Mouse (Mus musculus): ENCODE data around the gene Astn2.

Astn2 gene

GRCm38 (mm10) chr4:65674267-65674978 lies 730.0 kb downstream of the Astn2 start:
- DNase-seq (ENCODE audit: low spot score in 2 of 2): no peak

GRCm38 (mm10) chr4:65673418-65673933 lies 730.9 kb downstream of the Astn2 start:
- no peak for DNase-seq (ENCODE audit: low spot score in 2 of 2)

DNA sequence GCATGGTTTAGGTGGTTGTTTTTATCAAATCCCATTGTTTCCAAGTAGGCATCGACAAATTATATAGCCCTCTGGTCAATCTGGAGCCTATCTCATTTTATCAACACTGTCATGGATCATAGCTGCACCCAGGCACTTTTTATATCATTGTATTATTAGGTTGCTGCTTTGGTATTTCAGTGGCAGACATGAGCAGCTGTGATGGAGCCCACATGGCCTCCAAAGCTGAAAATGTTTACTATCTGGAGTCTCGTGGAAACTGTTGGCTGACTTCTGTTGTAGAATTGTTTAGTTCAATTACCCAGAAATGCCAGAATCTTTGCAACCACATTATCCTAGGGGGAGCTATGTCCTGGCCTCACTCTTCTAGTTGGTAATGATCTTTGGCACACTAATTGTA lies 732.1 kb downstream of the Astn2 start:
- DNase-seq (ENCODE audit: low spot score in 2 of 2): no peak

DNA sequence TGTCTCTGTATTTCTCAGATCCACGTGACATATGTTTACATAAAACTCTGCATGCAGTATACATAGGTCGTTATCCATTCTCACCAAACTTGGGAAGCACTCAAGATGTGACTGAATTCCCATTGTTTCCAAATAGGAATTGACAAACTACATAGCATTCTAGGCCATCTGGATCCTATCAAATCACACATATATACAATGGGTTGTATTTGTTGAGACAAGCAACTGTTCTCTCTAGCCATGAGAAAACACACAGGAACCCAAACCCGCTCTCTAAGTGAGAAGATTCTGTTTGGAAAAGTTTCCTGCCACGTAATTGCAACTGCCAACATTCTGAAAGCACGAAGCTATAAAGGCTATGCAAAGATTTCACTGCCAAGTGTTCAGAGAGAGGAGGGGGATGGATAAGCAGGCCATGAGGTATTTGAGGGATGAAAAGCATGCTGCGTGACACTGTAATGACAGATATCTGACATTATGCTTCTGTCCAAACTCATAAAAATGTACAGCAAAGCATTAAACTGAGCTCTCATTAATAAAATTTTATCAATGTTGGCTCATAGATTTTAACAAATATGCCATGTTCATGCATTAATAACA lies 732.7 kb downstream of the Astn2 start:
- DNase-seq (ENCODE audit: low spot score in 2 of 2): no peak

DNA sequence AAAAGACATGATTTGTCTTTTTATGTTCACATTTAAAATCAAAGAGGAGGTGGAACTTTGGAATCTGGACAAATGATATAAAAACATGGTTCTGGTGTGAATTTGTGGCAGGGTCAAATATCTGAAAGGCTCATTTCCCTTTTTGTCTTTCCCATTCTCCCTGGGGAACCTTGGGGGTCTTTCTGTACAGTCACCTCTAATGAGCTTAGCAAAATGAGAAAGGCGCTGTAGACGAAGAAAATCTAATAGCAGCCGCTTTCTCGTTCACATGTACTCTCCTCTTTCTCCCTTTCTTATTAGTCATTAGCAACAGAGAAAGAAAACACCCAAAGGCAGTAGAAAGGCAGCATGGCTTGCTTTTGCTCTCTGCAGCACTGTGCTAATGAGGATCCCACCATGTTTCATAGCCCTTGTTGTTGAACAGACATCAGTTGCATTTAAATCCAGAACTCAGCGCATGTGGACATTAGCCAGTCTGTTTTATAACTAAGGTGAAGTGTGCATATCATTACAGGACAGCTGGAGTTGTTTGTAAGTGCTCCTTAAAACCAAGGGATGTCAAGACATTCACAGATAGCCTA lies 737.3 kb downstream of the Astn2 start:
- DNase-seq (ENCODE audit: low spot score in 2 of 2): no peak

GRCm38 (mm10) chr4:65663176-65663575 lies 741.2 kb downstream of the Astn2 start:
- DNase-seq (ENCODE audit: low spot score in 2 of 2): no peak

- no peak for DNase-seq (ENCODE audit: low spot score in 2 of 2)
These were observed 749.7 kb downstream of the Astn2 start for GRCm38 (mm10) chr4:65654723-65655122.

DNA sequence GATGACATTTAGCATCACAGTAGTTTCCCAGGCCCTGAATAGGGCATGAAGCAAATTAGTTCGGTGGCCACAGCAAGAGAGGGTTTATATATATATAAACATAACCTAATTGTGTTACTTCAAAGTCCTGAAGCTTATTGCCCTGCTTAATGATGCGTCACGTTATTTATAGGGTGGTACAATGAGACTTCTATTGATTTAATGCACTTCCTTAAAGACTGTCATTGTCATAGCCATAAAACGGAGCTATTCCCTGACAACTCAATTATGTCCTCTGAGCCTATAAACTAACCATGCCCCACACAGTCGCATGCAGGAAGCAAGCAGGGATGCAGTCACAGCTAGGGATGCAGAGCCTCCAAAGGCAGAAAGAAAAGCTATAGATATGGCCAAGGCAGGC lies 761.8 kb downstream of the Astn2 start:
- DNase-seq (ENCODE audit: low spot score in 2 of 2): no peak

- DNase-seq (ENCODE audit: low spot score in 2 of 2): no peak
These were observed 766.2 kb downstream of the Astn2 start for GRCm38 (mm10) chr4:65638231-65638630.

- no peak for DNase-seq (ENCODE audit: low spot score in 2 of 2)
These were observed 784.3 kb downstream of the Astn2 start for GRCm38 (mm10) chr4:65620125-65620524.

GRCm38 (mm10) chr4:65613135-65613534 lies 791.3 kb downstream of the Astn2 start:
- no peak for DNase-seq (ENCODE audit: low spot score in 2 of 2)

- no peak for DNase-seq (ENCODE audit: low spot score in 2 of 2)
These were observed 793.5 kb downstream of the Astn2 start for GRCm38 (mm10) chr4:65610896-65611295.

DNA sequence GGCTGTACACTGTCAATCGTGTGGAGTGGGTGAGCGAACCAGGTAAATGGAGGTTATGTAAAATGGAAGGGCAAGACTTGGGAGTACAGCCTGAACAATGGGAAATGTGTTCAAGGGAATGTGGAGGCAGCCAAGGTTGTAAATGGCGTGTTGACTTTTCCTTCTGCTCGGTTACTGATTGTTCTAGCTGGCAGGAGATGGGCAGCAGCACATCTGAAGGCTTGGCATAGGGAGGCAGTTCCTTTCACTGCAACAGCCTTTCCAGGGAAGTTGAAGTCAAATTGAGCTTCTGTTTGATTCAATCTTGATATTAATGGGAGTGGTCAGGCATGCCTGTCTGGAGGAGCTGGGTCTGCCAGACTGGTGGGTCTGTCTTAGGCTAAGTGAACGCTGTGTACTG lies 794.1 kb downstream of the Astn2 start:
- DNase-seq (ENCODE audit: low spot score in 2 of 2): no peak

DNA sequence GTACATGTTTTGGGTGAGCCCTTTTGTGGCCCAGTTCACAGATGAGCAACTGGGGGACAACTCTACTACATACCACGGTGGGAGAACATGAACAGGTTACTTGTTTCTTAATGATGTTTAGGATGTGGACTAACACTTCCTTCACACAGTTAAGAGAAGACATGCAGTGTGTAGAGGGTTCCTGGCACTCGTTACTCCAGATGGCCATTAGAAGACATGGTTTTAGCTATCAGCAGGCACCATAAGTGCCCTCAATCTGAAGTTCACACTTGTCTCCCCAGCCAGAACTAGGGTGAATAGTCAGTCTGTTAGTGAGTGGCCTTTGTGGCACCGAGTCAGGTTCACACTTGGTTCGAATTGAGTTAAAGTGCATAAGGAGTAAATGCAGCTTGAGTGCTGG lies 796.3 kb downstream of the Astn2 start:
- no peak for DNase-seq (ENCODE audit: low spot score in 2 of 2)

DNA sequence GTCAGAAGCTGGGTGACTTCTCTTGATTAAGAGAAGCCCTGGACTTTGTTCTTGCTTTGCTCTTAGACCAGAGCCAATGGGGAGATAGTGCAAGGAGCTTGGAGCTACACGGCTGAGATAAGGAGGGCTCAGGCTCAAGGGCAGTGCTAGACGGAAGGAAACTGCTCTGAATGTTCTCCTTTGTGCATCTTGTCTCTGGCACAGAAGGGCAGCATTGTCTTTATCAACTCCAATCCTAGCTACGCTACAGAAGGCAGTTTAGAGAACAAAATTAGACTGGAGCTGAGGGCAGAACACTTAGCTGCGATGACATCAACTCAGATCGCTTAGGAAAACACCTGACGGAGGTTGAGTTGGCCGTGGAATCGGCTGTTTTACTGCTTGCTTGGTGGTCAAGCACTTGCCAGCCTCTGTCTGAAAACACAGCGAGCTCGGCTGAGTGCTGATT lies 797.2 kb downstream of the Astn2 start:
- DNase-seq (ENCODE audit: low spot score in 2 of 2): no peak

GRCm38 (mm10) chr4:65605151-65605702 lies 799.2 kb downstream of the Astn2 start:
- DNase-seq (ENCODE audit: low spot score in 2 of 2): no peak

DNA sequence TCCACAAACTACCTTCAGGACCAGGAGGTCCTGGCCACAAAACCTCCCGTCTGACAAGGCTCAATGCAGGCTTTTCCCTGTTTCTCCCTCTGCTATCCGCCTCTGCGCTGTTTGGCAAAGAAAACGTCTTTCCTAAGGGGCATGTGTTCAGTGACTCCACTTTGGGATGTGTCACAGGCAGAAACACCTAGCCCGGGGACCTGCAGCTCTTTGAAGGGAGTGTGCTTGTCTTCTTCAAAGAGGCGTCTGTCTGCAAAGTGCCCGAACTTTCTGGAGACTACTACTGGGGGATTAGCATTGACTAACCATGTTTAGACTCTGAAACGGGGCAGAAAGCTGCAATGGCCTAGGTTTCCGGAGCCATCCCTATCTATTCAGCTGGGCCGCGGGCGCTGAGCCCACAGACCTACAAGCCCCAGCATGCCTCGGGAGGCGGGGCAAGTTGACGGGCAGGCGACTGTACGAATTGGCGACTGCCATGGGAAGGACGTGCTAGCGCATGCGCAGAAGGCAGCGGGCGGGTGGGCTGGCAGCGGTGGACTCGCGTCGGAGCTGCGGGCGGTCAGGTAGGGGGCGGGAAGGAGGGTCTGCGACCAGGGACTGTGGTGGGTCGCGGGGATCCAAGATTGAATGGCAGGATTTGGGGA lies 799.8 kb downstream of the Astn2 start, which contains the start of gene Trim32:
Gene Trim32 (plus strand): TSS at position 483 of the 647 bp plus-strand sequence.
- DNase-seq (ENCODE audit: low spot score in 2 of 2): peak; percentile 89 to 93

DNA sequence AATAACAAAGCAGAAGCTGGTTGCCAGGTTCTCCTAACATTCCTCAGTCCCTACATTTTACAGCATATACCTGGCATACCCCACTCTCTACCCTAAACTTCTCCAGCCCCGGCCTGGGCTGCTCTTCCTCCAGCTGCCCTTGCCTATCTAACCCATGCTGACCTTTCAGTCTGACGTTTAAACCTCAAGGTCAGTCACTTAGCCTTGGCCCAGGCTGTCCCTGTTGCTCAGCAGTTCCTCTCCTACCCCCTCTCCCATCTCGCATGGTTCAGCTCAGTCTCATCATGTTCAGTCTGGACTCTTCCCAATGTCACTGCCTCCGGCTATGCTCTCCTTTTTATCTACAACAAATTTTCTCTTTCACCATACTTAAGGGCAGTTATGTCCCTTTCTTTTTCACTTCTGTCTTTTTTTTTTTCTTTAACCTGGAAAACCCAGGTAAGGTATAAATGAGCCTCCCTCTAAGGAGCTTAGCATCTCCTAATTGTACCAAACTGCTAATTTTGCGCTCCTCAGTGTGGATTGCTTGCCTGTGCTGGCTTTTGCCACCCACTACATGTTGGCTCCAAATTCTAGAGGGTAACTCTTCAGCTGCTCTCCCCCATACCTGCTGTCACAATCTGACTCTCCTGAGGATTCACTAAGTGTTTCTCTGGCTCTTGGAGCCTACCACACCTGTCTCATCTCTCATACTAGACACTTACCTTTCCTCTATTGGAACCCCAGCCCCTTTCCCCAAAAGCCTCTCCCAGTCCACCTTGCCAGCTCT lies 809.6 kb downstream of the Astn2 start:
- DNase-seq (ENCODE audit: low spot score in 2 of 2): no peak

DNA sequence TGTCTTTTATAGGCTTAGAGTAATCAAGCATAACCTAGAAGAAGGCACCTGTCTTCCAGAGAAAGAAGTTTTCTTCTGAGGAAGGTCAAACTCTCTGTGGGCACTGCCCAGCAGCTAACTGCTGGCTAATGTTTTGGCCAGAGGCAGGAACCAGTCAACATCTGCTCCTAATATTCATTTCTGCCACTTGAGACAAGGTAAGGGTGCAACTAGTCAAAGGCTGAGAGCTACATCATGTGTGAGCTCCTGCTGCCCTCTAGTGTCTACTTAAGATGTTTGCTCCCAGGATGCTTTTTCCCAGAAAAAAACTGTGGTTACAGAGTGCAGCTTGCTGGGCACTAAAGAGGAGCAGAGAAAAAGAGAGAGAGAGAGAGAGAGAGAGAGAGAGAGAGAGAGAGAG lies 814.6 kb downstream of the Astn2 start:
- DNase-seq (ENCODE audit: low spot score in 2 of 2): no peak

DNA sequence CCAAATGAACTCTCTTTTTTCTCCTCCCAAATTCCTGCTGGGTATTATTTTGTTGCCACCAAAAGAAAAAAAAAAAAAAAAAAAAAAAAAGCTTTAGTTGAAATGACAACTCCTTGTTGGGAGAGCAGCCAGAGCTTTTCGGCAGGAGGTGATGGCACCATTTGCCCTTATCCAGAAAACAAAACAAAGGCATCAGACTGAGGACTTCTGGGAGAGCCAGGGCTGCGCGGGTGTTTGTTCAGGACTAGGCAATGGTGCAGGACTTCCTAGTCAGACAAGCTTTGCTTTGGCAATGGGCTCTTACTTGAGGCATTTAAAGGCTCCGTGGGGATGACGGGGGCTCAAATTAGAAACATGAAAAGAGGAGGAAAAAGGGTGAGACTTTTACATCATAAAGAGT lies 817.5 kb downstream of the Astn2 start:
- no peak for DNase-seq (ENCODE audit: low spot score in 2 of 2)

DNA sequence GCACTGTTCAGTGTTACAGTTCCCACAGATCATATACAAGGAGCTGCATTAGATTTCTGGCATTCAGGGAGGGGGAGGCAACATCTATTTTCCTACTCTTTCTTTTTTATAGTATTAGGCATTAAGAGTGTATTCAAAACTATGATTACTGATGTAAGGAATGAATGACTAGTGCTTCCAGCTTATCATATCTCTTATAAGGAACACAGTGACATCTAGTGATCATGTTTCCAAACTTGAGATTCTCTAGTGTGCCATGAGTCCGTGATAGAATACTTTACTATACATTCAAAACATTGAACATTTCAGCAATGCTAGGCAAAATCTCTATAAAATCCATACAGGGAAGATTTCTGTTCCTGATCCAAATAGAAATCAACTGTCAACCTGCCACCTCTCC lies 824.2 kb downstream of the Astn2 start:
- DNase-seq (ENCODE audit: low spot score in 2 of 2): no peak
